Mouse (Mus musculus) CH12.LX (cell line): ENCODE measurements at regions not wholly inside any gene's neighbourhood (a gene's known extent, or its start where the extent isn't known, plus 50 kb on each side); places are given as distances from the start of the nearest gene placed in this dataset.
A peak's percentile ranks its signal among the peaks of the same experiment; 100 is the strongest.

Experiments
- DNase-seq: peaks from one replicate; pipeline ENCODE4 v3.0.0-alpha.2; 2013; ENCODE audit errors: extremely low read depth
- H3K27ac ChIP-seq: 2 replicates; pipeline ENCODE4 v1.5.1; 2012; ENCODE audit warnings: low read depth, mild to moderate bottlenecking, control low read depth, moderate library complexity; ENCODE audit not compliant: insufficient read depth
- H3K27me3 ChIP-seq: replicated peaks from 2 replicates; pipeline ENCODE3; 2012; ENCODE audit warnings: inconsistent platforms
- H3K36me3 ChIP-seq, 2 experiments: replicated peaks in 1 of 2; 2 replicates each; pipeline versions ENCODE3 to v1.6.1; 2012; ENCODE audit warnings: inconsistent platforms in 1 of 2, low read length in 1 of 2, mild to moderate bottlenecking in 1 of 2, mixed read lengths in 1 of 2, moderate library complexity in 1 of 2; ENCODE audit not compliant: control insufficient read depth in 1 of 2, insufficient read depth in 1 of 2
- H3K4me1 ChIP-seq, 2 experiments: 2 replicates each; pipeline ENCODE4 v1.6.1; 2012; ENCODE audit warnings: inconsistent platforms in 1 of 2, moderate library complexity in 1 of 2; ENCODE audit not compliant: insufficient read depth in 2 of 2, control insufficient read depth in 1 of 2
- H3K4me2 ChIP-seq: 2 replicates; pipeline ENCODE4 v1.6.1; 2012; ENCODE audit warnings: low read depth, mild to moderate bottlenecking, control low read depth; ENCODE audit not compliant: poor library complexity, insufficient read depth, severe bottlenecking
- H3K4me3 ChIP-seq, 3 experiments: fragments of 150-350 bp in 1 of 3; sonication (generic) in 1 of 3; replicated peaks in 1 of 3; 2 replicates each; pipeline versions ENCODE3 to v1.5.1; 2011 to 2012; ENCODE audit warnings: low read depth in 2 of 3, low read length in 2 of 3, mild to moderate bottlenecking in 2 of 3, moderate library complexity in 2 of 3, control low read depth in 1 of 3, improper control_type of control experiment in 1 of 3, inconsistent platforms in 1 of 3, mixed read lengths in 1 of 3; ENCODE audit not compliant: poor library complexity in 1 of 3
- H3K79me2 ChIP-seq: replicated peaks from 2 replicates; pipeline ENCODE4 v1.6.1; 2012; ENCODE audit warnings: mild to moderate bottlenecking, moderate library complexity; ENCODE audit not compliant: control insufficient read depth, poor library complexity, insufficient read depth, severe bottlenecking; ENCODE audit errors: extremely low read depth
- H3K9ac ChIP-seq: 2 replicates; pipeline ENCODE4 v1.6.1; 2012; ENCODE audit warnings: low read depth, mild to moderate bottlenecking, control low read depth, moderate library complexity; ENCODE audit not compliant: insufficient read depth
- H3K9me3 ChIP-seq: replicated peaks from 2 replicates; pipeline ENCODE3; 2012; ENCODE audit warnings: low read length, inconsistent platforms, mixed read lengths
- CHD2 ChIP-seq: IDR thresholded peaks from 2 replicates; pipeline ENCODE4 v1.6.1; 2011; ENCODE audit warnings: low read length, improper control_type of control experiment
- E2F4 ChIP-seq: IDR thresholded peaks from 2 replicates; pipeline ENCODE4 v1.6.1; 2011; ENCODE audit warnings: low read depth, low read length, improper control_type of control experiment; ENCODE audit not compliant: insufficient replicate concordance
- ELF1 ChIP-seq: IDR thresholded peaks from 2 replicates; pipeline ENCODE4 v1.6.1; 2014; ENCODE audit warnings: low read depth, mild to moderate bottlenecking, inconsistent platforms, low read length, improper control_type of control experiment
- EP300 ChIP-seq: IDR thresholded peaks from 2 replicates; pipeline ENCODE4 v1.6.1; 2011; ENCODE audit warnings: low read length, improper control_type of control experiment
- ETS1 ChIP-seq: conservative IDR thresholded peaks from 2 replicates; pipeline ENCODE4 v1.6.1; 2012; ENCODE audit warnings: low read depth, mild to moderate bottlenecking, inconsistent platforms, low read length, improper control_type of control experiment, moderate library complexity
- HCFC1 ChIP-seq: IDR thresholded peaks from 2 replicates; pipeline ENCODE4 v1.6.1; 2012; ENCODE audit warnings: low read depth, mild to moderate bottlenecking, inconsistent platforms, low read length, improper control_type of control experiment
- JUN ChIP-seq: IDR thresholded peaks from 2 replicates; pipeline ENCODE4 v1.6.1; 2011; ENCODE audit warnings: low read depth, mild to moderate bottlenecking, low read length, improper control_type of control experiment, moderate library complexity; ENCODE audit not compliant: insufficient read depth
- KAT2A ChIP-seq: IDR thresholded peaks from 2 replicates; pipeline ENCODE4 v1.6.1; 2012; ENCODE audit warnings: low read length, improper control_type of control experiment, inconsistent platforms; ENCODE audit not compliant: insufficient replicate concordance
- MAFK ChIP-seq: IDR thresholded peaks from 2 replicates; pipeline ENCODE4 v1.6.1; 2011; ENCODE audit warnings: low read length, improper control_type of control experiment; ENCODE audit not compliant: insufficient replicate concordance
- MXI1 ChIP-seq: IDR thresholded peaks from 2 replicates; pipeline ENCODE4 v1.6.1; 2011; ENCODE audit warnings: mild to moderate bottlenecking, low read depth, low read length, improper control_type of control experiment
- NRF1 ChIP-seq: IDR thresholded peaks from 2 replicates; pipeline ENCODE4 v1.6.1; 2014; ENCODE audit warnings: low read depth, mild to moderate bottlenecking, inconsistent platforms, low read length, improper control_type of control experiment, moderate library complexity
- RCOR1 ChIP-seq: conservative IDR thresholded peaks from 2 replicates; pipeline ENCODE4 v1.6.1; 2012; ENCODE audit warnings: low read depth, mild to moderate bottlenecking, inconsistent platforms, low read length, improper control_type of control experiment
- SIN3A ChIP-seq: IDR thresholded peaks from 2 replicates; pipeline ENCODE4 v1.6.1; 2012; ENCODE audit warnings: low read length, improper control_type of control experiment, inconsistent platforms
- UBTF ChIP-seq: IDR thresholded peaks from 2 replicates; pipeline ENCODE4 v1.6.1; 2012; ENCODE audit warnings: low read depth, mild to moderate bottlenecking, inconsistent platforms, low read length, improper control_type of control experiment, moderate library complexity
- USF2 ChIP-seq: conservative IDR thresholded peaks from 2 replicates; pipeline ENCODE4 v1.6.1; 2011; ENCODE audit warnings: low read depth, low read length, improper control_type of control experiment
- ZC3H11A ChIP-seq: IDR thresholded peaks from 2 replicates; pipeline ENCODE4 v1.6.1; 2012; ENCODE audit warnings: low read depth, mild to moderate bottlenecking, inconsistent platforms, low read length, improper control_type of control experiment
- ZNF384 ChIP-seq: IDR thresholded peaks from 2 replicates; pipeline ENCODE4 v1.6.1; 2012; ENCODE audit warnings: low read depth, low read length, improper control_type of control experiment, inconsistent platforms
- dilution Hi-C: fragments of 300-500 bp; cut with MboI; formaldehyde crosslinking; loops from 2 replicates; pipeline ENCODE4 v1.14.3; 2020; ENCODE audit warnings: low sequenced_read_pairs; ENCODE audit not compliant: extremely low pct_unique_long_range_greater_than_20kb, extremely low pct_ligation_motif_present
- in situ Hi-C: fragments of 300-500 bp; cut with MboI; formaldehyde crosslinking; loops from 3 replicates; pipeline ENCODE4 v1.14.3; 2019; ENCODE audit warnings: low sequenced_read_pairs, low pct_ligation_motif_present, low pct_unique_long_range_greater_than_20kb, mixed read lengths

DNA sequence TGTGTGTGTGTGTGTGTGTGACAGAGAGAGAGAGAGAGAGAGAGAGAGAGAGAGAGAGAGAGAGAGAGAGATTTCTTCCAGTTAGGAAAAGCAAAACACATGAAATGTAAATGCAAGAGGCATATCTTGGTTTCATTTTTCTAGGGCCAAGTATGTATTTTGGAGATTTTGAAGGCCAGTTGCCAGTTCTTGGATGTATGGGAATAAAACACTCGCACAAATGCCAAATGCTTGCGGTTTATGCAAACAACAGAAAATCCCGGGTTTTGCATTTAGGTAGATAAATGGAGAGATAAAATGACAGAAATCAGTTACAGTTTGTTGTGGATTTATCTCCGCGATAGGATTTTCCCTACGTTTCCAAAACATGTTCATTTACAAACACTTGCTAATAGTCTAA, 1587.4 kb downstream of the 4930444P10Rik start:
- dilution Hi-C loops = no loop called here
- Histone ChIP-seq H3K9ac (no peak overlapping the region), H3K4me3 (no peak overlapping the region), H3K9me3 (no peaks in the 10 kb centered on the region), H3K36me3 (no peaks in the 10 kb centered on the region), H3K27me3 (no peaks in the 10 kb centered on the region), H3K27ac (no peak overlapping the region), H3K79me2 (no peaks in the 10 kb centered on the region), H3K4me2 (no peak overlapping the region), H3K4me1 (0 out of 4 replicates have a peak, but pooled peaks cover 0 to 2% of the 10 kb centered on the region in 2 experiments)
- DNase-seq = no peak
- in situ Hi-C loops = no loop called here
- TF ChIP-seq SIN3A (no peak), ETS1 (no peak), ELF1 (no peak), UBTF (no peak), E2F4 (no peak), JUN (no peak), ZC3H11A (no peak), USF2 (no peak), ZNF384 (no peak), MAFK (no peak), EP300 (no peak), CHD2 (no peak), NRF1 (no peak)

DNA sequence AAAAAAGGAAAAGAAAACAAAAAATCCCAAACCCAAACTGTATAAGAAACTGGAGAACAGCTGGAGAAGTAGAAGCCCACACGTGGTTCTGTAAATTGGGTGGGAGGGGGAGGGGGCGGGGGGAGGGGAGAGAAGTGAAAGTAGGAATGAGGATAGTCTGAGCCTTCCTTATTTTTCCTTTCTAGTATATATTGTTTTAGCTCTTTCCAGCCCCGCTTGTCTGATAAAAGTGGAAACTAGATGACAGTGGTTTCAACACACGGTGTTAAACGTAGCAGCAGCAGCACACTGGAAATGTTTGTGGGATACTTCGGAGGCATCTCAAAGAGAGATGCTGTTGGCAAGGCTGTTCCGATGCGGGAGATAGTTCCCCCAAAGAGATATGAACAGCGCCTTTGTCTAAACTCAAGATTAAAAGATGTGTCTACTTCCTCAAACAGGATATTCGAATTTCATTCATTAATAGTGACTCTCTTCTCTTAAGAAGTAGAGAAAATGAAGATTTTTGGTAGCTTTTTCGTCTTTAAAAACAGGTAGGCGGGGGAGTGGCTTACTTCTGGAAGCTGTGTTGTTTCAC, 1588.3 kb downstream of the 4930444P10Rik start:
- Histone ChIP-seq H3K4me3 (no peak overlapping the region), H3K27ac (no peak overlapping the region), H3K79me2 (no peaks in the 10 kb centered on the region), H3K4me2 (peak overlapping the region; percentile 45; the same call in 1 of the 2 replicates), H3K4me1 (0 out of 4 replicates have a peak, but pooled peaks cover 0 to 2% of the 10 kb centered on the region in 2 experiments), H3K27me3 (no peaks in the 10 kb centered on the region), H3K36me3 (no peaks in the 10 kb centered on the region), H3K9me3 (no peaks in the 10 kb centered on the region), H3K9ac (no peak overlapping the region)
- in situ Hi-C loops = no loop called here
- dilution Hi-C loops = no loop called here
- TF ChIP-seq HCFC1 (no peak), MXI1 (no peak), KAT2A (no peak), CHD2 (no peak), RCOR1 (no peak)
- no peak for DNase-seq
